Mouse (Mus musculus): ENCODE data around the gene Pax3. TPM values are rescaled to one million over a fixed set of nuclear protein-coding genes. Genes with fewer than 3 reads are reported as not detected.

The Pax3 gene
- total and polyA plus RNA-seq, 3 experiments: 0.08 to 0.10 TPM; not detected in 1

DNA sequence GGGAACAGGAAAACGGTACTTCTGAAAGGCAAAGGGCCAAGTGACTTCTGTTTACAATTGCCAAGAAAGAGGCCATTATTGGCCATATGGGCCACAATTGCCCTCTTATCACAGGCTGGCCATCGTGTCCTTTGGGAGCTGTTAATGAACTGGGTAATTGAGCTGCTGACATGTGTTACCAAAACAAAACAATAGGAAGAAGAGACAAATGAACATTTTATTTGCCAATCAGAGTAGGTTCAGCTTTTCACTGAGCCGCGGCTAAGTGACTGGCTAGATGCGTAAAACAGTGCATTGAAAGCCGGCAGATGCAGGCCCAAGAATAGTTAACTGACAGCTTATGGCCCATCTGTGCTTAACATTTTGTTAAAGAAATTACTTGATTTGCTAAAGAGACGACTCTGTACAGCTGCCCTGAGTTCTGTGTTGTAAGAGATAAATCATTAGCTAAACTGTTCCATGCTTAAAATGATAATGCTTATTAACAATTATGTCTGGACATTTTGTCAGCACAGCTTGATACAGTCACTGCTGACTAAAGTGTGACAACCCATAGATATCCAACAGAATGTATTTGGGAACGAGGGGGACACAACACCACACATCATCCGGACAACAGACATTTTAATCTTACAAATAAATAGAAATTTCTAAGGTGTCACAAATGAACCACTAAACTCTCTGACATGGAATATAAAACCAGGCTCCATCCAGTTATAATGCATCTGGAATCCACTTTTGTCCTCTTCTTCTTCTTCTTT lies 55.0 kb downstream of the Pax3 start:
- no peak overlapping the region for H3K4me2 ChIP-seq (ENCODE audit: insufficient read depth, low read depth, poor library complexity, severe bottlenecking)

GRCm38 (mm10) chr1:78141314-78141713 lies 55.6 kb downstream of the Pax3 start:
- H3K27me3 ChIP-seq (replicated peaks): no peaks in the 10 kb centered on the region
- no peaks in the 10 kb centered on the region for H3K36me3 ChIP-seq (replicated peaks in 1 of 2; ENCODE audit: control insufficient read depth in 1 of 2, insufficient read depth in 1 of 2, low read length in 1 of 2)
- in situ Hi-C loops (cut with MboI; ENCODE audit: low pct_ligation_motif_present, low pct_unique_long_range_greater_than_20kb, low sequenced_read_pairs): no loop called here
- H3K4me2 ChIP-seq (ENCODE audit: insufficient read depth, low read depth, poor library complexity, severe bottlenecking): no peak overlapping the region
- TF ChIP-seq CTCF (conservative IDR thresholded peaks at IDR 0.05 in 1 of 2, IDR thresholded peaks at IDR 0.05 in 1 of 2; ENCODE audit: low read depth in 2 of 2, low read length in 2 of 2) (no peak), TCF12 (IDR thresholded peaks at IDR 0.05; ENCODE audit: low read depth, low read length) (no peak), USF1 (IDR thresholded peaks at IDR 0.05; ENCODE audit: low read depth, low read length) (no peak), KAT2A (IDR thresholded peaks at IDR 0.05; ENCODE audit: insufficient replicate concordance, low read length) (no peak), NELFE (IDR thresholded peaks at IDR 0.05; ENCODE audit: low read depth, low read length) (no peak), MAFK (IDR thresholded peaks at IDR 0.05; ENCODE audit: insufficient replicate concordance, low read length) (no peak), GABPA (IDR thresholded peaks at IDR 0.05; ENCODE audit: insufficient replicate concordance, low read depth, low read length) (no peak), SMC3 (IDR thresholded peaks at IDR 0.05; ENCODE audit: low read depth, low read length) (no peak), USF2 (conservative IDR thresholded peaks at IDR 0.05; ENCODE audit: low read depth, low read length) (no peak), JUND (conservative IDR thresholded peaks at IDR 0.05; ENCODE audit: low read depth, low read length) (no peak), ZKSCAN1 (IDR thresholded peaks at IDR 0.05; ENCODE audit: borderline replicate concordance, low read depth, low read length) (no peak), ETS1 (conservative IDR thresholded peaks at IDR 0.05; ENCODE audit: low read depth, low read length) (no peak)
- dilution Hi-C loops (cut with MboI; ENCODE audit: extremely low pct_ligation_motif_present, extremely low pct_unique_long_range_greater_than_20kb, low sequenced_read_pairs): no loop called here
- no peak overlapping the region for H3K9ac ChIP-seq (ENCODE audit: insufficient read depth, low read depth)
- H3K79me2 ChIP-seq (replicated peaks; ENCODE audit: control insufficient read depth, extremely low read depth, insufficient read depth, poor library complexity, severe bottlenecking): no peaks in the 10 kb centered on the region
- no peaks in the 10 kb centered on the region for H3K4me1 ChIP-seq (ENCODE audit: control insufficient read depth in 1 of 2, insufficient read depth in 2 of 2)
- no peaks in the 10 kb centered on the region for H3K9me3 ChIP-seq (replicated peaks; ENCODE audit: low read length)
- DNase-seq (ENCODE audit: extremely low read depth): no peak
- H3K4me3 ChIP-seq (replicated peaks in 1 of 3; ENCODE audit: low read depth in 2 of 3, low read length in 2 of 3, poor library complexity in 1 of 3): no peak overlapping the region
- H3K27ac ChIP-seq (ENCODE audit: insufficient read depth, low read depth): no peak overlapping the region

More for the DNA sequence above, 55.0 kb downstream of the Pax3 start:
- no peaks in the 10 kb centered on the region for H3K4me1 ChIP-seq (ENCODE audit: control insufficient read depth in 1 of 2, insufficient read depth in 2 of 2)
- dilution Hi-C loops (cut with MboI; ENCODE audit: extremely low pct_ligation_motif_present, extremely low pct_unique_long_range_greater_than_20kb, low sequenced_read_pairs): no loop called here
- in situ Hi-C loops (cut with MboI; ENCODE audit: low pct_ligation_motif_present, low pct_unique_long_range_greater_than_20kb, low sequenced_read_pairs): no loop called here
- no peaks in the 10 kb centered on the region for H3K9me3 ChIP-seq (replicated peaks; ENCODE audit: low read length)
- no peak overlapping the region for H3K4me3 ChIP-seq (replicated peaks in 1 of 3; ENCODE audit: low read depth in 2 of 3, low read length in 2 of 3, poor library complexity in 1 of 3)
- no peaks in the 10 kb centered on the region for H3K36me3 ChIP-seq (replicated peaks in 1 of 2; ENCODE audit: control insufficient read depth in 1 of 2, insufficient read depth in 1 of 2, low read length in 1 of 2)
- H3K27me3 ChIP-seq (replicated peaks): no peaks in the 10 kb centered on the region
- no peak overlapping the region for H3K27ac ChIP-seq (ENCODE audit: insufficient read depth, low read depth)
- TF ChIP-seq POLR2A (IDR thresholded peaks at IDR 0.05; ENCODE audit: low read depth, low read length): no peak
- TF ChIP-seq SMC3 (IDR thresholded peaks at IDR 0.05; ENCODE audit: low read depth, low read length): no peak
- no peak for TF ChIP-seq KAT2A (IDR thresholded peaks at IDR 0.05; ENCODE audit: insufficient replicate concordance, low read length)
- no peak for TF ChIP-seq BHLHE40 (IDR thresholded peaks at IDR 0.05; ENCODE audit: low read depth, low read length)
- TF ChIP-seq MAZ (IDR thresholded peaks at IDR 0.05; ENCODE audit: low read depth, low read length): no peak
- no peak for TF ChIP-seq JUN (IDR thresholded peaks at IDR 0.05; ENCODE audit: insufficient read depth, low read depth, low read length)
- no peak for TF ChIP-seq POLR2AphosphoS2 (IDR thresholded peaks at IDR 0.05; ENCODE audit: low read depth, low read length)
- no peak for TF ChIP-seq CHD1 (IDR thresholded peaks at IDR 0.05; ENCODE audit: low read depth, low read length)
- TF ChIP-seq NRF1 (IDR thresholded peaks at IDR 0.05; ENCODE audit: low read depth, low read length): no peak
- no peak for TF ChIP-seq MEF2A (IDR thresholded peaks at IDR 0.05; ENCODE audit: borderline replicate concordance, low read depth, low read length)
- TF ChIP-seq E2F4 (IDR thresholded peaks at IDR 0.05; ENCODE audit: insufficient replicate concordance, low read depth, low read length): no peak
- TF ChIP-seq CHD2 (IDR thresholded peaks at IDR 0.05; ENCODE audit: low read length): no peak
- TF ChIP-seq JUND (conservative IDR thresholded peaks at IDR 0.05; ENCODE audit: low read depth, low read length): no peak
- no peak for TF ChIP-seq RAD21 (IDR thresholded peaks at IDR 0.05; ENCODE audit: low read depth, low read length)
- TF ChIP-seq UBTF (IDR thresholded peaks at IDR 0.05; ENCODE audit: low read depth, low read length): no peak
- no peak for TF ChIP-seq MXI1 (IDR thresholded peaks at IDR 0.05; ENCODE audit: low read depth, low read length)
- DNase-seq (ENCODE audit: extremely low read depth): no peak
- no peak overlapping the region for H3K9ac ChIP-seq (ENCODE audit: insufficient read depth, low read depth)
- no peaks in the 10 kb centered on the region for H3K79me2 ChIP-seq (replicated peaks; ENCODE audit: control insufficient read depth, extremely low read depth, insufficient read depth, poor library complexity, severe bottlenecking)
